In genomic region chr10:120947842-120948241, GRCm38 (mm10) we compare ENCODE assay signal across 17 mouse cellular contexts. TPM values are rescaled to one million over a fixed set of nuclear protein-coding genes. Genes with fewer than 3 reads are reported as not detected.
"Had no signal": no experiment of that assay in that cellular context is flagged by ENCODE, and none has a peak within 500 bp of the region (broad histone marks: within the 10 kb centered on the region; RNA-seq: fewer than 3 reads in every experiment).

No protein-coding gene starts in this region.

- H3K4me3 ChIP-seq: limb, embryonic 12.5 days; lung, embryonic 15.5 days; midbrain, embryonic 13.5 days; myocyte had no signal

- H3K4me2 ChIP-seq: limb, embryonic 12.5 days; lung, embryonic 15.5 days; midbrain, embryonic 13.5 days had no signal

- H3K27ac ChIP-seq: kidney, postnatal 0 days; limb, embryonic 12.5 days; lung, embryonic 15.5 days; macrophage; midbrain, embryonic 13.5 days had no signal

- H3K9ac ChIP-seq: limb, embryonic 12.5 days; lung, embryonic 15.5 days; midbrain, embryonic 13.5 days had no signal

- ATAC-seq: inflammation-experienced regulatory T-cells, adult 6 months; midbrain, embryonic 13.5 days had no signal

- DNase-seq: kidney, adult 11 months; kidney, adult 9 months; kidney, postnatal 36 days; lung, postnatal 14 days; retina, postnatal 1 day; right cerebral cortex, postnatal 4 days; spleen, adult 18-20 months; thymus, adult 18-20 months; thymus, postnatal 14 days had no signal

- H3K9me3 ChIP-seq: limb, embryonic 12.5 days; lung, embryonic 15.5 days; midbrain, embryonic 13.5 days had no signal

- H3K27me3 ChIP-seq: limb, embryonic 12.5 days; lung, embryonic 15.5 days; midbrain, embryonic 13.5 days had no signal

RNA-seq across cellular contexts. Expression of gene Msrb3, which starts 48.9 kb away (rescaled TPM):
- total RNA-seq: neutrophil, adult 5-6 weeks had no signal
